Mouse (Mus musculus) urinary bladder, adult 2 months (tissue): Measurements from ENCODE around the gene Olfr1278. TPM values are rescaled to one million over a fixed set of nuclear protein-coding genes. Genes with fewer than 3 reads are reported as not detected.
"Not testable (repeated sequence)": the region's sequence is repeated elsewhere in the genome, so short reads cannot be mapped to it uniquely, and the experiment has no call there.

Experiments
- DNase-seq: peaks from one replicate; pipeline ENCODE4 v3.0.0; 2022; ENCODE audit warnings: low spot score
- polyA plus RNA-seq: library from polyadenylated mRNA; depleted of rRNA; stranded (reverse); fragments of >200 nt; gene quantifications from 2 replicates; pipeline ENCODE4 v1.2.3, GENCODE M21; 2012; rRNA removed

The Olfr1278 gene
- polyA plus RNA-seq, result not detected in 2 replicates

- DNase-seq, result no peak
Measured at GRCm38 (mm10) chr2:111289836-111290235, at the start of gene Olfr1278. Olfr1278 (plus strand) TSS chr2:111290136.

- no peak for DNase-seq
Measured at GRCm38 (mm10) chr2:111254216-111254615, 35.7 kb upstream of the Olfr1278 start, which contains the start of gene Olfr1276. Olfr1276 (plus strand) TSS chr2:111254516.

- DNase-seq, result no peak
Measured at GRCm38 (mm10) chr2:111274006-111274405, 15.9 kb upstream of the Olfr1278 start, which contains the start of gene Olfr1277. Olfr1277 (minus strand) TSS chr2:111274106.

- DNase-seq, result no peak
Measured at GRCm38 (mm10) chr2:111298541-111298940, 8.6 kb downstream of the Olfr1278 start.

- DNase-seq, result no peak
Measured at GRCm38 (mm10) chr2:111300374-111300773, 10.4 kb downstream of the Olfr1278 start, which contains the start of gene Olfr1279. Olfr1279 (plus strand) TSS chr2:111300635.

- no peak for DNase-seq
Measured at GRCm38 (mm10) chr2:111313717-111314116, 23.8 kb downstream of the Olfr1278 start, which contains the start of gene Olfr1280. Olfr1280 (plus strand) TSS chr2:111314017.

GRCm38 (mm10) chr2:111326220-111326619 lies 36.3 kb downstream of the Olfr1278 start, which contains the start of gene Olfr1281:
Olfr1281 (plus strand) TSS chr2:111326520.
- DNase-seq, result no peak

GRCm38 (mm10) chr2:111333721-111334120 lies 43.8 kb downstream of the Olfr1278 start:
- not testable (repeated sequence) for DNase-seq

- no peak for DNase-seq
Measured at GRCm38 (mm10) chr2:111335976-111336375, 46.0 kb downstream of the Olfr1278 start, which contains the start of gene Olfr1282. Olfr1282 (minus strand) TSS chr2:111336076.

Other genes starting within 250 kb of the Olfr1278 start
- not detected in 2 replicates for gene Gm13941, start 184.2 kb upstream of the Olfr1278 start, polyA plus RNA-seq
- not detected in 2 replicates for gene Gm15130, start 137.2 kb upstream of the Olfr1278 start, polyA plus RNA-seq
- gene 4930430A15Rik, start 60.5 kb upstream of the Olfr1278 start, polyA plus RNA-seq, result not detected in 2 replicates
- gene Olfr1275, start 54.9 kb upstream of the Olfr1278 start, polyA plus RNA-seq, result not detected in 2 replicates
- not detected in 2 replicates for gene Olfr1276, start 35.6 kb upstream of the Olfr1278 start, polyA plus RNA-seq
- gene Olfr1277, start 16.0 kb upstream of the Olfr1278 start, polyA plus RNA-seq, result not detected in 2 replicates
- not detected in 2 replicates for gene Olfr1279, start 10.5 kb downstream of the Olfr1278 start, polyA plus RNA-seq
- gene Olfr1280, start 23.9 kb downstream of the Olfr1278 start, polyA plus RNA-seq, result not detected in 2 replicates
- gene Olfr1281, start 36.4 kb downstream of the Olfr1278 start, polyA plus RNA-seq, result not detected in 2 replicates
- not detected in 2 replicates for gene Olfr1282, start 45.9 kb downstream of the Olfr1278 start, polyA plus RNA-seq
- gene Olfr1283, start 76.7 kb downstream of the Olfr1278 start, polyA plus RNA-seq, result not detected in 2 replicates
- gene Olfr1284, start 85.4 kb downstream of the Olfr1278 start, polyA plus RNA-seq, result not detected in 2 replicates
- gene Olfr1286, start 133.0 kb downstream of the Olfr1278 start, polyA plus RNA-seq, result not detected in 2 replicates
- gene Olfr1287, start 159.0 kb downstream of the Olfr1278 start, polyA plus RNA-seq, result not detected in 2 replicates
- gene Olfr1288, start 184.0 kb downstream of the Olfr1278 start, polyA plus RNA-seq, result not detected in 2 replicates
- not detected in 2 replicates for gene Olfr1289, start 190.7 kb downstream of the Olfr1278 start, polyA plus RNA-seq
- gene Olfr1290, start 203.7 kb downstream of the Olfr1278 start, polyA plus RNA-seq, result not detected in 2 replicates
- gene Olfr1291-ps1, start 207.0 kb downstream of the Olfr1278 start, polyA plus RNA-seq, result not detected in 2 replicates
- not detected in 2 replicates for gene Olfr1293-ps, start 235.1 kb downstream of the Olfr1278 start, polyA plus RNA-seq